Mouse (Mus musculus) mouse trophoblast stem cell (cell line): ENCODE results near the gene Inhbb.

Source experiments
- in situ Hi-C, 2 experiments: fragments of 300-500 bp; cut with MseI, MboI; formaldehyde crosslinking; loops; 2 replicates in 1 of 2; 3 replicates in 1 of 2; pipeline ENCODE4 v1.15.1; 2025

Inhbb gene

DNA sequence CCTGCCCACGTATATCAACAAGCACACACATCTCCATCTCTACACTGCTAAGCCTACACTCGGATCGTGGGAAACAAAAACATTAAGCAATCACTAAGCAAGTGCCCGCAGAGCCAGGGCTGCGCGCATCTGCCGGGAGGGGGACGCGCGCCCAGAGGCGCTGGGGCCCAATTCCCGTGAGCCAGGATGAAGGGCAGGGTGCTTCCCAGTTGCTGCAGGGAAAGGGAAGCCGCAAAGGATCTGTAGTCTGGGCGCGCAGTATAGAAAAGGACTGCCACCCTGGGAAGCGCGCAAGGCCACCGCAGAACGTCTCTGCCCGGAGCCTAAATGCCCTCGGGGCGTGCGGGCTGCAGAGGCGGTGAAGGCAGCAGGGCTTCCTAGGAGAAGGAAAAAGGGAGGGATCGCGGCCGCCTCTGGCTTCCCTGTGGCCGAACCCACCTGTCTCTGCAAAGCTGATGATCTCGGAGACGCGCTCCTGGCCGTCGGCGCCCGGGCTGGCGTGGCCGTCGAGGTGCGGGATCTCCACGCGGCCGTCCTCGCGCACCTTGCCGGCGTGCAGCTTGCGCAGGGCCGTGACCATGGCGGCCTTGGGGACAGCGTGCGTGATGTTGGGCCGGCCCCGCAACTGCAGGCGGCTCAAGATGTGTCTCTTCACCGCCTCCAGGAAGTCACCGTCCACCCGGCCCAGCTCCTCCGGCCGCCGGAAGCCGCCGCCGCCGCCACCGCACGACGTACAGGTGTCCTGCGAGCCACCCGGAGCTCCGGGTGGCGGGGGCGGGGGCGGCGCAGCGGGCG, 1.7 kb downstream of the Inhbb start:
- in situ Hi-C loops, result loop anchor here (10.0 kb wide), 1 partner anchor 326 kb away; no protein-coding TSS in a partner anchor

- in situ Hi-C loops, result loop anchor here (10.0 kb wide), 1 partner anchor 325 kb away; no protein-coding TSS in a partner anchor
Observed at GRCm38 (mm10) chr1:119419151-119420105, 2.6 kb downstream of the Inhbb start.

DNA sequence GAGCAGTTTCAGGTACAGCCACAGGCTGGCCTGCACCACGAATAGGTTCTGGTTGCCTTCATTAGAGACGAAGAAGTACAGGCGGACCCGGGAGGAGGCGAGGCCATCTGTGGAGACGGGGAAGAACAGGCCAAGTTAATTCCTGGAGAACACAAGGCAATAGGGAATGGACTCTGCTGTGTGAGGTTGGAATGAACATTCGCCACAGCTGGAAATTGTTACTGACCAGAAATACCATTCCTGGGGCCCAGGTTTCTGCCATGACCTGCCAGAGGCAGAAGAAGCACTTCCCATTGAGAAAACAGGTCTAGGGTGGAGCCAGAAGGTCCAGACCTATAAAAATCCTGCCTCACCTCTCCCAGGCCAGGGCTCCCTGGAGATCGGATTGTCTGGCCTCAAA, 4.1 kb downstream of the Inhbb start:
- in situ Hi-C loops, result no loop called here

DNA sequence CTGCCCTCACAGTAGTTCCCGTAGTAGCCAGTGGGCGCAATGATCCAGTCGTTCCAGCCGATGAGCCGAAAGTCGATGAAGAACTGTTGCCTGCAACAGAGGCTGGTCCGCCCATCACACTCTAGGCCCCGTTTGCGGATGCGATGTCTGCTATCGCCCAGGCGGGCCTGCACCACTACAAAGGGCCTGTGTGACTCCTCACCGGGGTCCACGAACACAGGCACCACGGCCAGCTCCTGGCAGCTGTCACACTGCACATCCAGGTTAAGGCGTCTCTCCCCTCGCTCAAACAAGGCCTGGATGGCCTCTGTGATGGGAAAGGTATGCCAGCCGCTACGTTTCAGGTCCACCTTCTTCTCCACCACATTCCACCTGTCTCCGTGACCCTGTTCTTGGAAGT, 4.5 kb downstream of the Inhbb start:
- in situ Hi-C loops, result no loop called here

GRCm38 (mm10) chr1:119416610-119417009, 5.4 kb downstream of the Inhbb start:
- in situ Hi-C loops, result no loop called here

- in situ Hi-C loops, result no loop called here
Observed at GRCm38 (mm10) chr1:119416177-119416576, 5.9 kb downstream of the Inhbb start.

- in situ Hi-C loops, result no loop called here
Observed at GRCm38 (mm10) chr1:119415151-119415550, 6.9 kb downstream of the Inhbb start.

- in situ Hi-C loops, result no loop called here
Observed at GRCm38 (mm10) chr1:119410661-119411060, 11.4 kb downstream of the Inhbb start.

DNA sequence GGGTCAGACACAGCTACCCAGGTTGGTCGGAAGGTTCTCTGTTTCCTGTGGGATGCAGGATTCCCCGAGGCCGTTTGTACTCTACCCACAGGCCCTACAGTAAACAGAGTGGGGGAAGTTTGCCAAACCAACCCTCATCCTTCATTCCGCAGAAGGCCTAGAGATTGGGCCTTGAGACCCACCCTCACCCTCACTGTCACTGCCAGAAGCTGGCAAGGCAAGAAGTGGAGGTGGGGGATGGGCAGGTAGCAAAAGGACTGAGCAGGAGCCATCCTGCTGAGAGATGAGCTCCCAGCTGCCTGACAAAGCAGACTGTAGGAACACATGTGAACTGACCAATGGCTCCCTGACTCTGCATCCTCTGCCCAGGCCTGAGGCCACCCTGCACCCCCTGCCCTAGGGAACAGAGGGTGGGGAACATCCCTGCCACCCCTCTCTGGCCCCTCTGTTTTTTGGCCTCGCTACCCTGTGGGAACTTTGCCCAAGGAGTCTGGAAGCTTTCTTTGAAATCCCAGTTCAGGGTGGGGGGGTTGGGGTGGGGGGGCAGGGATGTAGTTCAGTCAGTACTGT, 12.4 kb downstream of the Inhbb start:
- in situ Hi-C loops, result no loop called here

DNA sequence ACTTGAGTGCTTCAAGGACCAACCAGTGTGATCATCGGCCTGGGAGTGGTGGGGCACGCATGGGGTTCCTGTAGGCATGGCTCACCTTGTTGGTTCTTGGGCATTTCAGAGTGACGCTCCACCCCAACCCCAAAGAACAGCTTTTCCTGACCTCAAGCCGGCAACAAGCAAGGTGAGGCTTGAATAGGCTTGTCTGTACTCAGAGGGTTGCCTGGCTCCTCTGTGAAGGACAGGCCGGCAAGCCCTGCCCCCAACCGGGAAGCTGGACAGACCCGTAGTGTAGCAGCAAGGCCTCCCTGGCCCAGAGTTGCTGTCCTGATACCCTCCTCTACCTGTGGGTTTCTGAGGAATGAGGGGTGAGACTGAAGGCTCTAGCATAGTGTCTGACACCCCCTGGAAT, 12.9 kb downstream of the Inhbb start:
- in situ Hi-C loops, result no loop called here

- in situ Hi-C loops, result no loop called here
Observed at GRCm38 (mm10) chr1:119407691-119408315, 14.2 kb downstream of the Inhbb start.

GRCm38 (mm10) chr1:119404798-119405197, 17.2 kb downstream of the Inhbb start:
- in situ Hi-C loops, result no loop called here

DNA sequence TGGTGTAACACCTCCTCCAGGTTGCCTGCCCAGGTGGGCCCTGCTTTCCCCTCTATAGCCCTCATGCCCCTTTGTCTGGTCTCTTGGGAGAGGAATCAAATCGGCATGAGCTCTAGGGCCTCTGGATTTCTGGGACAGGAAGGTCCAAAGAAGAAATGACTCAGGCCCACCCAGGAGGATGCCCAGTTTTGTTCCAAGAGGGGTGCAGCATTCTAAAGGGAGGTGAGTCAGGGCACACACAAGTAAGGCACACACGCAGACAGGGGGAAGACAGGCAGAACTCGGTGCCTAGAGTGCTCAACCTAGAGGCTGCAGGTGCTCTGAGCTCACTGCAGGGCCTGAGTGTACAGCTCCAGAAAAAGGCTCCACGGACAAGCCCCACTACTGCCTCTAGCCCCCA, 17.7 kb downstream of the Inhbb start:
- in situ Hi-C loops, result no loop called here

GRCm38 (mm10) chr1:119401249-119401648, 20.8 kb downstream of the Inhbb start:
- in situ Hi-C loops, result no loop called here

- in situ Hi-C loops, result no loop called here
Observed at GRCm38 (mm10) chr1:119398640-119399039, 23.4 kb downstream of the Inhbb start.

DNA sequence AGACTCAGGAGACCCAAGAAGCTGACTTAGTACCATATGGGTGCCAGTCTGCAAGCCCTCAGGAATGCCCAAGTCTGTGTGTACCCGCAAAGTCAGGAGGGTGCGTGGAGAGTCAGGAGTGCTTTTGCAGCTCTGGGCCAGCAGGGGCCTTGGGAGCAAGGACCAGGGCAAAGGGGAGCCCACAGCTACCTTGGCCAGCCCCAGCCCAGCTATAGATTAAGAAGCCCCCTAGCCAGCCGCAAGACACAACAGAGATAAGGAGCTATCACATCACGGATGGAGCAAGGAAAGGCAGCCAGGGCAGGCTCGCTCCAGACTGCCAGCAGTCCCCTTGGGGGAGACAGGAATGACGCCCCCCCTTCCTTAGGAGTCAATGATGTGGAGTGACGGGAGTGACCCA, 24.2 kb downstream of the Inhbb start:
- in situ Hi-C loops, result no loop called here

DNA sequence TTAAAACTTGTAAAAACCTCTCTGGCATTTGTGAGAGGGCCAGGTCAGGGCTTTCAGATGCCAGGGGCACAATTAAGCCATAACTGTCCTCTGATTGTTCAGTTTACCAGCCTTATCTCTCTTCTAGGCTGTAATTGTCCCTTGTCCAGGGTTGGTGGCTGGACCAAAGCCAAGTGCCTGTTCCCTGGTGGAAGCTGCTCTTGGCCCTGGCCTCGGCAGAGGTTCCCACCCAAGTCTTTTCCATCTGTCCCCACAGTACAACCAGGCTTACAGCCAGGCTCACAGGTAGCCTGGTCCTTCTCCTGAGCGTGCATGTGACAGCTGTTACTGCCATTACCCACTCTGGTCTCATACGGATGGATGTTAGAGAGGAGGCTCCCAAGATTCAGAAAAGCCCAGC, 30.7 kb downstream of the Inhbb start:
- in situ Hi-C loops, result no loop called here

DNA sequence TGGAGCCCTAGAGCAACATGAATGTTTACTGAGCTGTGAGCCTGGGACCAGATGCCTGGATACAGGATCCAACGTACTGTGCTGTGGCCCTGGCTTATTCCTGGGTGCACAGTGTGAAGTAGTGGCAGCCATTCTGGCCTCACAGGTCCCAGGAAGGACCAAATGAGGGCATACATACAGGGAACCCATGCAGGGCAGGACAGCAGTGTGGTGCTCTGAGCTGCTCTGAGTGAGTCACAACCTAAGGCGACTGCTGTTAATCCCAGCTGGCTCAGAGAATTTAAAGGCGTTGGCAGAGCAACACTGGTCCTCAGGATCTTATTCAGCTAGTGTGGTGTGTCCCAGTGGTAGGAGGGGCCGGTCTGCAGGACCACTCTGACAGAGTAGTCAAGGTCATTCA, 31.4 kb downstream of the Inhbb start:
- in situ Hi-C loops, result no loop called here

- in situ Hi-C loops, result no loop called here
Observed at GRCm38 (mm10) chr1:119389771-119390500, 32.1 kb downstream of the Inhbb start.

GRCm38 (mm10) chr1:119388664-119389396, 33.2 kb downstream of the Inhbb start:
- in situ Hi-C loops, result no loop called here
